Mouse (Mus musculus) monocyte, adult 2 months (primary cell): Measurements from ENCODE around the gene Slc25a45.
"Not testable (repeated sequence)": the region's sequence is repeated elsewhere in the genome, so short reads cannot be mapped to it uniquely, and the experiment has no call there.

Experiments
- DNase-seq, 2 experiments: peaks; one replicate each; pipeline ENCODE4 v3.0.0; 2022; ENCODE audit warnings: low spot score in 2 of 2, low read depth in 1 of 2

Slc25a45 gene

GRCm38 (mm10) chr19:5851481-5851971, 26.1 kb upstream of the Slc25a45 start:
- DNase-seq, result no peak

- DNase-seq, result no peak
These were observed 25.4 kb upstream of the Slc25a45 start for GRCm38 (mm10) chr19:5852035-5852722.

GRCm38 (mm10) chr19:5856604-5857003, 21.0 kb upstream of the Slc25a45 start:
- DNase-seq, result no peak

- no peak for DNase-seq
These were observed 15.1 kb upstream of the Slc25a45 start for GRCm38 (mm10) chr19:5862335-5863085.

GRCm38 (mm10) chr19:5863776-5864175, 13.8 kb upstream of the Slc25a45 start:
- no peak for DNase-seq

GRCm38 (mm10) chr19:5864710-5865398, 12.8 kb upstream of the Slc25a45 start:
- DNase-seq, result no peak

GRCm38 (mm10) chr19:5868096-5868495, 9.5 kb upstream of the Slc25a45 start:
- DNase-seq, result no peak

GRCm38 (mm10) chr19:5871273-5871672, 6.3 kb upstream of the Slc25a45 start:
- DNase-seq, result no peak

GRCm38 (mm10) chr19:5871683-5872082, 5.9 kb upstream of the Slc25a45 start:
- no peak for DNase-seq

GRCm38 (mm10) chr19:5872528-5872927, 5.1 kb upstream of the Slc25a45 start:
- no peak for DNase-seq

- DNase-seq, result no peak
These were observed 4.6 kb upstream of the Slc25a45 start for GRCm38 (mm10) chr19:5872931-5873556.

GRCm38 (mm10) chr19:5874391-5874968, 3.1 kb upstream of the Slc25a45 start:
- no peak for DNase-seq

- DNase-seq, result peak; percentile 74 to 81
These were observed 2.6 kb upstream of the Slc25a45 start, which contains the start of gene Frmd8 for GRCm38 (mm10) chr19:5874969-5875480. Gene Frmd8 (minus strand): TSS chr19:5875274.

GRCm38 (mm10) chr19:5878362-5878722, 734 bp downstream of the Slc25a45 start:
- no peak for DNase-seq

GRCm38 (mm10) chr19:5878916-5879315, 1.3 kb downstream of the Slc25a45 start:
- DNase-seq, result no peak

- DNase-seq, result no peak
These were observed 2.1 kb downstream of the Slc25a45 start for GRCm38 (mm10) chr19:5879735-5880134.

- DNase-seq, result no peak
These were observed 3.5 kb downstream of the Slc25a45 start for GRCm38 (mm10) chr19:5881155-5881554.

- DNase-seq, result not testable (repeated sequence)
These were observed 4.5 kb downstream of the Slc25a45 start for GRCm38 (mm10) chr19:5882079-5882478.

GRCm38 (mm10) chr19:5883935-5884334, 6.3 kb downstream of the Slc25a45 start:
- no peak for DNase-seq

GRCm38 (mm10) chr19:5885838-5886237, 8.2 kb downstream of the Slc25a45 start:
- no peak for DNase-seq
